ENCODE assay signal across 11 mouse cellular contexts in genomic region chr15:99033498-99034270, GRCm38 (mm10). TPM values are rescaled to one million over a fixed set of nuclear protein-coding genes. Genes with fewer than 3 reads are reported as not detected.
DNase-seq lines count a peak whose midpoint lies in the region; ATAC-seq and TF ChIP-seq lines count a peak whose summit lies in the region.
"Had no signal": no experiment of that assay in that cellular context is flagged by ENCODE, and none has a peak within 500 bp of the region (broad histone marks: within the 10 kb centered on the region; RNA-seq: fewer than 3 reads in every experiment).

No protein-coding gene starts in this region.

- H3K4me2 ChIP-seq in embryonic facial prominence, embryonic 12.5 days (replicated peaks), result no peak overlapping the region
- peak overlapping the region; percentile 92; the same call in 1 of the 2 replicates for H3K4me2 ChIP-seq in lung, postnatal 0 days (replicated peaks; ENCODE audit: low read depth, low read length)
- H3K4me2 ChIP-seq in forebrain, embryonic 11.5 days (ENCODE audit: low read depth, low read length, severe bottlenecking), result no peak overlapping the region

- no peaks in the 10 kb centered on the region for H3K27me3 ChIP-seq in embryonic facial prominence, embryonic 12.5 days
- H3K27me3 ChIP-seq in embryonic facial prominence, embryonic 10.5 days (replicated peaks; ENCODE audit: low read depth, poor library complexity, severe bottlenecking), result no peaks in the 10 kb centered on the region
- H3K27me3 ChIP-seq in lung, postnatal 0 days (replicated peaks; ENCODE audit: insufficient read depth, low read length), result no peaks in the 10 kb centered on the region
- H3K27me3 ChIP-seq in forebrain, embryonic 11.5 days (ENCODE audit: control insufficient read depth, insufficient read depth, low read length), result no peaks in the 10 kb centered on the region

- no peak for TF ChIP-seq EP300 in lung, postnatal 0 days (IDR thresholded peaks at IDR 0.05)

- no peaks in the 10 kb centered on the region for H3K9me3 ChIP-seq in embryonic facial prominence, embryonic 12.5 days
- no peaks in the 10 kb centered on the region for H3K9me3 ChIP-seq in embryonic facial prominence, embryonic 10.5 days
- H3K9me3 ChIP-seq in lung, postnatal 0 days (ENCODE audit: low read length), result no peaks in the 10 kb centered on the region
- H3K9me3 ChIP-seq in forebrain, embryonic 11.5 days (ENCODE audit: control insufficient read depth, low read length), result no peaks in the 10 kb centered on the region

- H3K27ac ChIP-seq in embryonic facial prominence, embryonic 12.5 days, result 0 out of 2 replicates have a peak overlapping the region, but pooled peaks have one; percentile 13
- H3K27ac ChIP-seq in embryonic facial prominence, embryonic 10.5 days (replicated peaks), result no peak overlapping the region
- H3K27ac ChIP-seq in lung, postnatal 0 days (ENCODE audit: low read length), result 0 out of 2 replicates have a peak overlapping the region, but pooled peaks have one; percentile 20
- no peak overlapping the region for H3K27ac ChIP-seq in forebrain, embryonic 11.5 days (ENCODE audit: low read depth, low read length)

- peaks cover 30% of the 10 kb centered on the region for H3K36me3 ChIP-seq in embryonic facial prominence, embryonic 12.5 days
- peaks cover 41% of the 10 kb centered on the region for H3K36me3 ChIP-seq in embryonic facial prominence, embryonic 10.5 days (replicated peaks)
- peaks cover 9% of the 10 kb centered on the region; the same call in 1 of the 2 replicates for H3K36me3 ChIP-seq in lung, postnatal 0 days (ENCODE audit: insufficient read depth, low read length)
- H3K36me3 ChIP-seq in forebrain, embryonic 11.5 days (ENCODE audit: control insufficient read depth, insufficient read depth, low read length), result no peaks in the 10 kb centered on the region; the same call in 1 of the 2 replicates

- no peak for DNase-seq in embryonic facial prominence, embryonic 10.5 days (ENCODE audit: low spot score)
- no peak for DNase-seq in lung, postnatal 0 days (ENCODE audit: low spot score)
- no peak for DNase-seq in lung, postnatal 25 days (ENCODE audit: low spot score)
- DNase-seq in forebrain, embryonic 11.5 days (ENCODE audit: low spot score), result no peak
- no peak for DNase-seq in left cerebral cortex, adult 8-10 months (ENCODE audit: low spot score in 2 of 2)
- DNase-seq: right cerebral cortex, postnatal 4 days had no signal

- H3K4me3 ChIP-seq in embryonic facial prominence, embryonic 12.5 days, result no peak overlapping the region
- H3K4me3 ChIP-seq in embryonic facial prominence, embryonic 10.5 days, result no peak overlapping the region
- H3K4me3 ChIP-seq in lung, postnatal 0 days (ENCODE audit: low read depth, low read length), result no peak overlapping the region
- H3K4me3 ChIP-seq in forebrain, embryonic 11.5 days (ENCODE audit: low read depth, low read length), result no peak overlapping the region

- H3K4me1 ChIP-seq in embryonic facial prominence, embryonic 12.5 days, result peaks cover 20% of the 10 kb centered on the region
- H3K4me1 ChIP-seq in embryonic facial prominence, embryonic 10.5 days, result peaks cover 42% of the 10 kb centered on the region
- peaks cover 19% of the 10 kb centered on the region; the same call in 1 of the 2 replicates for H3K4me1 ChIP-seq in lung, postnatal 0 days (ENCODE audit: insufficient read depth, low read depth, low read length)
- peaks cover 20% of the 10 kb centered on the region for H3K4me1 ChIP-seq in forebrain, embryonic 11.5 days (replicated peaks; ENCODE audit: control insufficient read depth, insufficient read depth, low read length)

- no peak overlapping the region for H3K9ac ChIP-seq in embryonic facial prominence, embryonic 12.5 days
- no peak overlapping the region for H3K9ac ChIP-seq in lung, postnatal 0 days (replicated peaks; ENCODE audit: low read depth)
- H3K9ac ChIP-seq in forebrain, embryonic 11.5 days (ENCODE audit: low read length), result no peak overlapping the region

- WGBS in embryonic facial prominence, embryonic 12.5 days, result 87% methylated on average over 7 of the region's 7 CpGs
- WGBS in embryonic facial prominence, embryonic 10.5 days, result 93% methylated on average over 7 of the region's 7 CpGs
- WGBS in lung, postnatal 0 days, result 45% methylated on average over 7 of the region's 7 CpGs
- WGBS in forebrain, embryonic 11.5 days, result 91% methylated on average over 7 of the region's 7 CpGs

- ATAC-seq in embryonic facial prominence, embryonic 12.5 days (ENCODE audit: insufficient number of reproducible peaks, insufficient read depth, low FRiP score, low TSS enrichment), result no peak
- ATAC-seq in lung, postnatal 0 days, result no peak
- peak; percentile 10 for ATAC-seq in granulocyte monocyte progenitor cell, adult 5-6 weeks (replicated peaks; ENCODE audit: poor library complexity, severe bottlenecking)
- peak; percentile 17; the same call in 1 of the 2 replicates for ATAC-seq in neutrophil, adult 5-6 weeks (ENCODE audit: extremely low read depth, insufficient number of reproducible peaks, low FRiP score, poor library complexity, severe bottlenecking)
- no peak for ATAC-seq in forebrain, embryonic 11.5 days (replicated peaks; ENCODE audit: low FRiP score)

- TF ChIP-seq CTCF in lung, postnatal 0 days (IDR thresholded peaks at IDR 0.05), result no peak

RNA-seq across cellular contexts. Expression of gene Tuba1c, which starts 4.0 kb away (rescaled TPM):
- polyA plus RNA-seq in embryonic facial prominence, embryonic 12.5 days (2016; fragmentation: Nextera tagmentation; extraction: Ambion mirVana), result 98.8 and 103 TPM in 2 replicates
- polyA plus RNA-seq in embryonic facial prominence, embryonic 10.5 days (2016; fragmentation: Nextera tagmentation; extraction: Ambion mirVana), result 141 and 144 TPM in 2 replicates
- 45.1 and 53.2 TPM in 2 replicates for polyA plus RNA-seq in lung, postnatal 0 days (2015; fragmentation: Nextera tagmentation; extraction: Ambion mirVana)
- 117 and 131 TPM in 2 replicates for total RNA-seq in granulocyte monocyte progenitor cell, adult 5-6 weeks (2014; fragmentation: Nextera tagmentation)
- 109 and 120 TPM in 2 replicates for total RNA-seq in granulocyte monocyte progenitor cell, adult 5-6 weeks (2017)
- 42.7 and 43.3 TPM in 2 replicates for total RNA-seq in neutrophil, adult 5-6 weeks (2017)
- polyA plus RNA-seq in forebrain, embryonic 11.5 days (2014; fragmentation: Nextera tagmentation; extraction: Ambion mirVana), result 142 and 160 TPM in 2 replicates
- total RNA-seq in left cerebral cortex, adult 8-10 months (2022), result 10 to 100 TPM; 41.1 to 59.7 (median 56.5) TPM

RNA-seq across cellular contexts. Expression of gene Prph, which starts 21.3 kb away (rescaled TPM):
- 35.6 and 50.9 TPM in 2 replicates for polyA plus RNA-seq in embryonic facial prominence, embryonic 12.5 days (2016; fragmentation: Nextera tagmentation; extraction: Ambion mirVana)
- polyA plus RNA-seq in embryonic facial prominence, embryonic 10.5 days (2016; fragmentation: Nextera tagmentation; extraction: Ambion mirVana), result 3.7 and 6.3 TPM in 2 replicates
- polyA plus RNA-seq in lung, postnatal 0 days (2015; fragmentation: Nextera tagmentation; extraction: Ambion mirVana), result 0.32 and 0.42 TPM in 2 replicates
- not detected in 2 replicates for total RNA-seq in granulocyte monocyte progenitor cell, adult 5-6 weeks (2014; fragmentation: Nextera tagmentation)
- total RNA-seq in granulocyte monocyte progenitor cell, adult 5-6 weeks (2017), result not detected in 2 replicates
- total RNA-seq in neutrophil, adult 5-6 weeks (2017), result not detected in 2 replicates
- polyA plus RNA-seq in forebrain, embryonic 11.5 days (2014; fragmentation: Nextera tagmentation; extraction: Ambion mirVana), result 0.19 and 0.94 TPM in 2 replicates
- 1 to 10 TPM in 3 of 4 experiments, under 1 TPM in 1; 0.73 to 1.5 (median 1.2) TPM for total RNA-seq in left cerebral cortex, adult 8-10 months (2022)
- total RNA-seq: monocyte, adult 5-6 weeks had no signal

RNA-seq across cellular contexts. Expression of gene Troap, which starts 40.7 kb away (rescaled TPM):
- 38.5 and 39.0 TPM in 2 replicates for polyA plus RNA-seq in embryonic facial prominence, embryonic 12.5 days (2016; fragmentation: Nextera tagmentation; extraction: Ambion mirVana)
- polyA plus RNA-seq in embryonic facial prominence, embryonic 10.5 days (2016; fragmentation: Nextera tagmentation; extraction: Ambion mirVana), result 49.8 and 53.1 TPM in 2 replicates
- 0.95 and 0.99 TPM in 2 replicates for polyA plus RNA-seq in lung, postnatal 0 days (2015; fragmentation: Nextera tagmentation; extraction: Ambion mirVana)
- total RNA-seq in granulocyte monocyte progenitor cell, adult 5-6 weeks (2014; fragmentation: Nextera tagmentation), result 11.0 and 44.6 TPM in 2 replicates
- total RNA-seq in granulocyte monocyte progenitor cell, adult 5-6 weeks (2017), result 21.5 and 24.9 TPM in 2 replicates
- 0.23 TPM in 1 of 2 replicates, not detected in the other for total RNA-seq in neutrophil, adult 5-6 weeks (2017)
- polyA plus RNA-seq in forebrain, embryonic 11.5 days (2014; fragmentation: Nextera tagmentation; extraction: Ambion mirVana), result 38.8 and 40.2 TPM in 2 replicates
- under 1 TPM in 2 of 4 experiments, not detected in 2; 0.74 to 0.95 TPM for total RNA-seq in left cerebral cortex, adult 8-10 months (2022)
- total RNA-seq: monocyte, adult 5-6 weeks had no signal

RNA-seq across cellular contexts. Expression of gene C1ql4, which starts 53.9 kb away (rescaled TPM):
- polyA plus RNA-seq in embryonic facial prominence, embryonic 12.5 days (2016; fragmentation: Nextera tagmentation; extraction: Ambion mirVana), result 0.42 and 0.46 TPM in 2 replicates
- 0.36 and 0.52 TPM in 2 replicates for polyA plus RNA-seq in embryonic facial prominence, embryonic 10.5 days (2016; fragmentation: Nextera tagmentation; extraction: Ambion mirVana)
- not detected in 2 replicates for polyA plus RNA-seq in lung, postnatal 0 days (2015; fragmentation: Nextera tagmentation; extraction: Ambion mirVana)
- not detected in 2 replicates for total RNA-seq in granulocyte monocyte progenitor cell, adult 5-6 weeks (2014; fragmentation: Nextera tagmentation)
- total RNA-seq in granulocyte monocyte progenitor cell, adult 5-6 weeks (2017), result not detected in 2 replicates
- not detected in 2 replicates for total RNA-seq in neutrophil, adult 5-6 weeks (2017)
- 0.12 TPM in 1 of 2 replicates, not detected in the other for polyA plus RNA-seq in forebrain, embryonic 11.5 days (2014; fragmentation: Nextera tagmentation; extraction: Ambion mirVana)
- total RNA-seq in left cerebral cortex, adult 8-10 months (2022), result not detected
- total RNA-seq: gastrocnemius, postnatal 4 days; monocyte, adult 5-6 weeks had no signal

RNA-seq across cellular contexts. Expression of gene Dnajc22, which starts 59.3 kb away (rescaled TPM):
- 0.70 and 0.75 TPM in 2 replicates for polyA plus RNA-seq in embryonic facial prominence, embryonic 12.5 days (2016; fragmentation: Nextera tagmentation; extraction: Ambion mirVana)
- polyA plus RNA-seq in embryonic facial prominence, embryonic 10.5 days (2016; fragmentation: Nextera tagmentation; extraction: Ambion mirVana), result 1.1 and 1.6 TPM in 2 replicates
- 0.50 and 0.96 TPM in 2 replicates for polyA plus RNA-seq in lung, postnatal 0 days (2015; fragmentation: Nextera tagmentation; extraction: Ambion mirVana)
- not detected in 2 replicates for total RNA-seq in granulocyte monocyte progenitor cell, adult 5-6 weeks (2014; fragmentation: Nextera tagmentation)
- not detected in 2 replicates for total RNA-seq in granulocyte monocyte progenitor cell, adult 5-6 weeks (2017)
- total RNA-seq in neutrophil, adult 5-6 weeks (2017), result not detected in 2 replicates
- polyA plus RNA-seq in forebrain, embryonic 11.5 days (2014; fragmentation: Nextera tagmentation; extraction: Ambion mirVana), result 0.16 and 0.40 TPM in 2 replicates
- under 1 TPM in 3 of 4 experiments, not detected in 1; 0.30 to 0.56 (median 0.34) TPM for total RNA-seq in left cerebral cortex, adult 8-10 months (2022)
- total RNA-seq: gastrocnemius, postnatal 4 days; monocyte, adult 5-6 weeks had no signal

Comparison
In these comparisons a context has a peak if more than half of its experiments do, and no peak if none do; other contexts are left out.
1. H3K27ac ChIP-seq: peak in embryonic facial prominence, embryonic 12.5 days (single experiment) and lung, postnatal 0 days (single experiment); none in embryonic facial prominence, embryonic 10.5 days (single experiment) and forebrain, embryonic 11.5 days (single experiment).
2. ATAC-seq: peak in granulocyte monocyte progenitor cell, adult 5-6 weeks (single experiment) and neutrophil, adult 5-6 weeks (single experiment); none in embryonic facial prominence, embryonic 12.5 days (single experiment), lung, postnatal 0 days (single experiment) and forebrain, embryonic 11.5 days (single experiment).
3. RNA of gene Troap, which starts 40.7 kb away (polyA plus RNA-seq): 49.8 to 53.1 TPM in embryonic facial prominence, embryonic 10.5 days, 38.8 to 40.2 TPM in forebrain, embryonic 11.5 days and 38.5 to 39.0 TPM in embryonic facial prominence, embryonic 12.5 days; 0.95 to 0.99 TPM in lung, postnatal 0 days; every median in the first group is over 10 times any median in the second.